Mouse (Mus musculus): ENCODE data around the gene Sumo1. TPM values are rescaled to one million over a fixed set of nuclear protein-coding genes. Genes with fewer than 3 reads are reported as not detected.

Sumo1 gene
- polyA plus RNA-seq, 1 experiment = 278 TPM

- Histone ChIP-seq H3K36me3 (replicated peaks; ENCODE audit: low read length) (no peaks in the 10 kb centered on the region), H3K4me3 (replicated peaks) (no peak overlapping the region), H3K27me3 (replicated peaks) (peaks cover 14% of the 10 kb centered on the region), H3K4me1 (no peaks in the 10 kb centered on the region), H3K9me3 (no peaks in the 10 kb centered on the region)
- TF ChIP-seq GATA1 (IDR thresholded peaks at IDR 0.05; ENCODE audit: borderline replicate concordance, low read length) (no peak), FLI1 (IDR thresholded peaks at IDR 0.05; ENCODE audit: low read length) (no peak)
Measured at GRCm38 (mm10) chr1:59602531-59603416, 67.9 kb downstream of the Sumo1 start.

DNA sequence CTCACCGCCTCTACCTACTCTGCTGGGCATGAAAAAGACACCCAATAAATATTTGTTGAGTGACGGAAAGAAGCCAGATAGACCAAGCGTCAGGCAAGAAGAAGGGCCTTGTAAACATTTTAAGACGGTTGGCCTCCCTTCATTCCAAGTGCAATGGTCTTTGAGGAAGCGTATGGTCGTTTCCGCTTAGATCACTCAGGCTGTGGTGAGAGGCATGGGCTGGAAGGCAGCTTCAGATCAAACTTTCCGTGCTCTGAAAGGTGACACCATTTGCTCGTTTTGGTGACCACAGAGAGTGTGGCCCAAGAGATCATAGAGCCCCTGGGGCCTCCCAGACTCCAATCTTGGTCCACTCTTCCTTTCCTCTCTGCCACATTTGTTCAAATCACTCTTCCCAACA, 75.0 kb downstream of the Sumo1 start:
- TF ChIP-seq FLI1 (IDR thresholded peaks at IDR 0.05; ENCODE audit: low read length) (no peak), GATA1 (IDR thresholded peaks at IDR 0.05; ENCODE audit: borderline replicate concordance, low read length) (no peak)
- peaks cover 27% of the 10 kb centered on the region for H3K27me3 ChIP-seq (replicated peaks)
- H3K4me1 ChIP-seq = peaks cover 3% of the 10 kb centered on the region; the same call in 1 of the 2 replicates
- H3K36me3 ChIP-seq (replicated peaks; ENCODE audit: low read length) = no peaks in the 10 kb centered on the region
- H3K9me3 ChIP-seq = 0 out of 2 replicates have a peak, but pooled peaks cover 3% of the 10 kb centered on the region
- no peak overlapping the region for H3K4me3 ChIP-seq (replicated peaks)

DNA sequence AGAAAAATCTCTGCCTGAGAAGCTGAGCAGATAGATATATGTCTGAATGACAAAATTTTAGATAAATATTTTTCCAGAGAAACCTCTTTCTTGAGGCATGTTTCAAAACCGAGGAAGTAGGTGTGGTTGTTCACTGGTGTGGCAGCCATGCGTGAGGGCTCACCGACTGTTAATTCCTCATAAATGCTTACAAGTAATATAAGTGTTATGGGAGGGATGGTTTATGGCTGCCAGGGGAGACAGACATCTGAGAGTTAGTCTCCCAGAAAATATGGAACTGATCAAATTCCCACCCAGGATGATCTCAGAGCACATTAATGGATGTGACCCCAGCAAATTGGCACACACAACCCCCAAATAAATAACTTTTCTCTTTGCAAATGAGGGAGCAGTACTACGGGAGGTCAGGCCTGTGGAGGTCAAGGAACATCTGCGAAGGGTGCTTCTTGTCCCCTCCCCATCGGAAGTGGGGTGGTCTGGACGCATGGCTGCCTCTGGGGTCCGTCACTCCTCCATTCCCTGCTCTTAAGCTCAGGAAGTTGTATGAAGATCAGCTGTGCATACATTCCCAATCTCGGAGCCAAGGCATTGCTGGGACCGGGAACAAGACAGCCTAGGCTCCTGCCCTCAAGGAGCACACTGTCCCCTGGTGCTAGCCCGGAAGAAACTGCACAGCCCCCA, 75.9 kb downstream of the Sumo1 start:
- H3K36me3 ChIP-seq (replicated peaks; ENCODE audit: low read length) = no peaks in the 10 kb centered on the region
- 0 out of 2 replicates have a peak, but pooled peaks cover 3% of the 10 kb centered on the region for H3K9me3 ChIP-seq
- peaks cover 29% of the 10 kb centered on the region for H3K27me3 ChIP-seq (replicated peaks)
- peaks cover 3% of the 10 kb centered on the region; the same call in 1 of the 2 replicates for H3K4me1 ChIP-seq
- TF ChIP-seq FLI1 (IDR thresholded peaks at IDR 0.05; ENCODE audit: low read length) = no peak
- TF ChIP-seq GATA1 (IDR thresholded peaks at IDR 0.05; ENCODE audit: borderline replicate concordance, low read length) = no peak
- no peak overlapping the region for H3K4me3 ChIP-seq (replicated peaks)

GRCm38 (mm10) chr1:59593622-59594035, 77.0 kb downstream of the Sumo1 start:
- peaks cover 27% of the 10 kb centered on the region for H3K27me3 ChIP-seq (replicated peaks)

GRCm38 (mm10) chr1:59592876-59593275, 77.8 kb downstream of the Sumo1 start:
- peaks cover 3% of the 10 kb centered on the region; the same call in 1 of the 2 replicates for H3K4me1 ChIP-seq
- no peaks in the 10 kb centered on the region for H3K36me3 ChIP-seq (replicated peaks; ENCODE audit: low read length)
- H3K27me3 ChIP-seq (replicated peaks) = peaks cover 27% of the 10 kb centered on the region
- TF ChIP-seq GATA1 (IDR thresholded peaks at IDR 0.05; ENCODE audit: borderline replicate concordance, low read length) = no peak
- TF ChIP-seq FLI1 (IDR thresholded peaks at IDR 0.05; ENCODE audit: low read length) = no peak
- 0 out of 2 replicates have a peak, but pooled peaks cover 3% of the 10 kb centered on the region for H3K9me3 ChIP-seq
- no peak overlapping the region for H3K4me3 ChIP-seq (replicated peaks)

More at GRCm38 (mm10) chr1:59593622-59594035, 77.0 kb downstream of the Sumo1 start:
- Histone ChIP-seq H3K4me1 (peaks cover 3% of the 10 kb centered on the region; the same call in 1 of the 2 replicates), H3K9me3 (0 out of 2 replicates have a peak, but pooled peaks cover 3% of the 10 kb centered on the region), H3K4me3 (replicated peaks) (no peak overlapping the region), H3K36me3 (replicated peaks; ENCODE audit: low read length) (no peaks in the 10 kb centered on the region)
- TF ChIP-seq FLI1 (IDR thresholded peaks at IDR 0.05; ENCODE audit: low read length) (no peak), GATA1 (IDR thresholded peaks at IDR 0.05; ENCODE audit: borderline replicate concordance, low read length) (no peak)

DNA sequence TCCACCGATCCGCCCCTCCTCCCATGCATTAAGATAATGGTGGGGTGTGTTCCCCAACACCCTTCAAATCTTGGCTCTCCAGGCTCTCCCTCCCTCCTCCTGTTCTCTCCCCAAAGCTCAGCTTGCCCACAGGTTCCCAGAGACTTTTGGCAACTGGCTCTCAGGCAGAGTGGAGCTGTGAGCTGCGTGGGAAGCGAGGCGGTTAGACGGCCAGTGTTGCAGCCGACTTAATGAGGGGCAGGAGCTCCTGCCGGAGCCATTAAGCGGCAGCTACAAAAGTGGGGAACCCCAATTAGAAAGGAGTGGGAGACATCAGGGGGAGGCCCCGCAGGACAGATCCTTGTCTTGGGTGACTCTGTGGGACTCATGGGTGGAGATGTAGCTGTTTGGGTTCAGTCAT, 78.3 kb downstream of the Sumo1 start:
- Histone ChIP-seq H3K9me3 (0 out of 2 replicates have a peak, but pooled peaks cover 3% of the 10 kb centered on the region), H3K27me3 (replicated peaks) (peaks cover 21% of the 10 kb centered on the region), H3K36me3 (replicated peaks; ENCODE audit: low read length) (no peaks in the 10 kb centered on the region), H3K4me1 (peaks cover 3% of the 10 kb centered on the region; the same call in 1 of the 2 replicates), H3K4me3 (replicated peaks) (no peak overlapping the region)
- TF ChIP-seq FLI1 (IDR thresholded peaks at IDR 0.05; ENCODE audit: low read length) = no peak
- TF ChIP-seq GATA1 (IDR thresholded peaks at IDR 0.05; ENCODE audit: borderline replicate concordance, low read length) = no peak

- TF ChIP-seq GATA1 (IDR thresholded peaks at IDR 0.05; ENCODE audit: borderline replicate concordance, low read length) = no peak
- TF ChIP-seq FLI1 (IDR thresholded peaks at IDR 0.05; ENCODE audit: low read length) = no peak
- Histone ChIP-seq H3K9me3 (no peaks in the 10 kb centered on the region), H3K4me3 (replicated peaks) (no peak overlapping the region), H3K4me1 (peaks cover 3% of the 10 kb centered on the region; the same call in 1 of the 2 replicates), H3K36me3 (replicated peaks; ENCODE audit: low read length) (no peaks in the 10 kb centered on the region), H3K27me3 (replicated peaks) (peaks cover 16% of the 10 kb centered on the region)
Measured at GRCm38 (mm10) chr1:59589271-59589670, 81.4 kb downstream of the Sumo1 start.

GRCm38 (mm10) chr1:59584656-59585410, 85.8 kb downstream of the Sumo1 start:
- TF ChIP-seq FLI1 (IDR thresholded peaks at IDR 0.05; ENCODE audit: low read length) (no peak), GATA1 (IDR thresholded peaks at IDR 0.05; ENCODE audit: borderline replicate concordance, low read length) (no peak)
- peaks cover 15% of the 10 kb centered on the region for H3K27me3 ChIP-seq (replicated peaks)
- H3K4me3 ChIP-seq (replicated peaks) = peak overlapping the region; percentile 86
- no peaks in the 10 kb centered on the region for H3K9me3 ChIP-seq
- H3K36me3 ChIP-seq (replicated peaks; ENCODE audit: low read length) = no peaks in the 10 kb centered on the region
- H3K4me1 ChIP-seq = no peaks in the 10 kb centered on the region

- Histone ChIP-seq H3K4me3 (replicated peaks) (no peak overlapping the region), H3K4me1 (no peaks in the 10 kb centered on the region), H3K9me3 (no peaks in the 10 kb centered on the region), H3K27me3 (replicated peaks) (peaks cover 22% of the 10 kb centered on the region), H3K36me3 (replicated peaks; ENCODE audit: low read length) (no peaks in the 10 kb centered on the region)
- TF ChIP-seq FLI1 (IDR thresholded peaks at IDR 0.05; ENCODE audit: low read length) (no peak), GATA1 (IDR thresholded peaks at IDR 0.05; ENCODE audit: borderline replicate concordance, low read length) (no peak)
Measured at GRCm38 (mm10) chr1:59580880-59581279, 89.8 kb downstream of the Sumo1 start.

Measured in megakaryocyte, embryonic 14.5 days (primary cell).